Mouse (Mus musculus): ENCODE measurements around the gene Rnf207.

DNA sequence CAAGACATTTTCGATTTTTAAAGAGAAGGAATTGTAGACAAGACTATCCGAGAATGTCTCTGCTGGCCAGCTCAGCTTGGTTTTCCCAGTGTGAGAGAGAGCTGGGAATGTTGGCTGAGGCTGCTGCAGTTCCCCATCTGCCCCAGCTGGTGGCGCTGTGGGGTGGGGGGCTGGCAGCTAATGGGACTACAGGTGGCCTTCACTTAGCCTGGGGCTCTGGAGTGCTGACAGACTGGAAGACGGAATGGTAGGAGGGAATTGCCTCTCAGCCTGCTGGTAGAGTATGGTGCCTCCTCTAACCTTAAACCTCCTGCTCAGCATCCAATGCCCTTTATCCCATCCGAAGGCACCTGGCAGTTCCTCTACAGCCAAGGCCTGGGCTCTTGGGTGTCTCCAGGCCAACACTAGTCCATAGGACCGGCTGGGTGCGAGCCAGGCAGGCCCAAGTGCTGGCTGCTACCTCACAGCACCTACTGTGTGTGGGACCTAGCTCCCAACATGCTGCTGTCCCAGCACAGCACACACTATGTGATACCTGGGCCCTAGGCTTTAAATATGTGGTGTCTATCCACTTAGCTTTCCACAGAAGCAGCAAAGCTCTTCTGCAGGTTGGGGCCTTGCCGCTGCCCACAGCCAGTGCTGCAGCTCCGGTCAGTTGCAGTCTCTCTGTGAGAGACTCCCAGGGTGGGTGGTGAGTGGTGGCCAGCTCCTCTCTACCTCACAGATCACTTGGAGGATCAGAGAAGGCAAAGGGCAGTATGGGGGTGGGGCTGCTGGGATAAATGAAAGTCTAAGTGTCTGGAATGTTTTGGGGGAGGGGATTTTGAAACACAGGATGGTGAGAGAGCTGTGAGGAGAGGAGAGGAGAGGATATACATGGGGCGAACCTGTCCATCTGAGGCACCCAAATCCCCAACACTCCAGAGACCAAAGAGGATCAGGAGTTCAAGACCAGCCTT lies 42.1 kb downstream of the Rnf207 start:
- TF ChIP-seq POLR2A (IDR thresholded peaks at IDR 0.05; ENCODE audit: insufficient read depth, low read depth, low read length) (no peak), CTCF (IDR thresholded peaks at IDR 0.05; ENCODE audit: insufficient read depth, low read depth, low read length) (peak; percentile 70)
